Mouse (Mus musculus): Measurements from ENCODE around the gene Pdia5. TPM values are rescaled to one million over a fixed set of nuclear protein-coding genes. Genes with fewer than 3 reads are reported as not detected.

Gene Pdia5
- polyA plus RNA-seq, 1 experiment from 2014 or later: 6.2 TPM

- H3K4me3 ChIP-seq (replicated peaks; ENCODE audit: low read depth, low read length): no peak overlapping the region
- ATAC-seq (ENCODE audit: low FRiP score, low TSS enrichment) (no peak), DNase-seq (no peak)
- H3K36me3 ChIP-seq (ENCODE audit: control insufficient read depth, insufficient read depth, low read length): no peaks in the 10 kb centered on the region
- no peaks in the 10 kb centered on the region for H3K9me3 ChIP-seq (ENCODE audit: control insufficient read depth, low read length)
- H3K27ac ChIP-seq (replicated peaks; ENCODE audit: low read depth, low read length): no peak overlapping the region
- H3K27me3 ChIP-seq (ENCODE audit: control insufficient read depth, insufficient read depth, low read length): no peaks in the 10 kb centered on the region
- H3K9ac ChIP-seq (replicated peaks; ENCODE audit: low read length): no peak overlapping the region
- H3K4me1 ChIP-seq (ENCODE audit: control insufficient read depth, insufficient read depth, low read length): no peaks in the 10 kb centered on the region
- H3K4me2 ChIP-seq (ENCODE audit: low read length): no peak overlapping the region
- WGBS: 96% methylated on average over 4 of the region's 4 CpGs
Measured at GRCm38 (mm10) chr16:35442026-35442415, 48.7 kb downstream of the Pdia5 start.

- Histone ChIP-seq H3K36me3 (ENCODE audit: control insufficient read depth, insufficient read depth, low read length) (no peaks in the 10 kb centered on the region), H3K4me1 (ENCODE audit: control insufficient read depth, insufficient read depth, low read length) (no peaks in the 10 kb centered on the region), H3K27ac (replicated peaks; ENCODE audit: low read depth, low read length) (no peak overlapping the region), H3K27me3 (ENCODE audit: control insufficient read depth, insufficient read depth, low read length) (no peaks in the 10 kb centered on the region), H3K9me3 (ENCODE audit: control insufficient read depth, low read length) (no peaks in the 10 kb centered on the region), H3K4me3 (replicated peaks; ENCODE audit: low read depth, low read length) (no peak overlapping the region), H3K9ac (replicated peaks; ENCODE audit: low read length) (no peak overlapping the region), H3K4me2 (ENCODE audit: low read length) (no peak overlapping the region)
- WGBS: 89% methylated on average over 9 of the region's 9 CpGs
- no peak for DNase-seq
- ATAC-seq (ENCODE audit: low FRiP score, low TSS enrichment): no peak
Measured at GRCm38 (mm10) chr16:35441346-35442025, 49.2 kb downstream of the Pdia5 start.

DNA sequence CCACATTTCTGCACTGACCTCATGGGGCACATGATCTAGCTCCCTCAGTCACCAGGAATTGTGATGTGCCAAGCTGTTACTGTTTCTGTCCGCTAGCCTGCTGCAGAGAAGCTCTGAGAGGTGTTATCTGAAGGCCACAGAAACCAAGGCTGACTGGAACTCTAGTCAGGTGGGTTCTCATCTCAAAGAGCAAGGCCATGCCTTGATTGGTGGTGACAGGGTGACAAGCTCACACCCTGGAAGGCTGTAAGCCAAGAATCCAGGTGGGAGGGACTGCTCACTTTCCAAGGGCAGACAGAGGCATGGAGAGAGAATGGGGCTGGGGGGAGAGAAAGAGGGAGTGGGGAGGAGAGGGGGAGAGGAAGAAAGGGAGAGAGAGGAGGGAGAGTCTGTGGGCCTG is 51.6 kb downstream of the Pdia5 start:
- Histone ChIP-seq H3K4me3 (replicated peaks; ENCODE audit: low read depth, low read length) (no peak overlapping the region), H3K9ac (replicated peaks; ENCODE audit: low read length) (no peak overlapping the region), H3K4me1 (ENCODE audit: control insufficient read depth, insufficient read depth, low read length) (no peaks in the 10 kb centered on the region), H3K9me3 (ENCODE audit: control insufficient read depth, low read length) (no peaks in the 10 kb centered on the region), H3K27me3 (ENCODE audit: control insufficient read depth, insufficient read depth, low read length) (no peaks in the 10 kb centered on the region), H3K36me3 (ENCODE audit: control insufficient read depth, insufficient read depth, low read length) (no peaks in the 10 kb centered on the region), H3K27ac (replicated peaks; ENCODE audit: low read depth, low read length) (no peak overlapping the region), H3K4me2 (ENCODE audit: low read length) (no peak overlapping the region)
- 91% methylated on average over 1 of the region's 1 CpGs for WGBS
- ATAC-seq (ENCODE audit: low FRiP score, low TSS enrichment): no peak
- DNase-seq: no peak

DNA sequence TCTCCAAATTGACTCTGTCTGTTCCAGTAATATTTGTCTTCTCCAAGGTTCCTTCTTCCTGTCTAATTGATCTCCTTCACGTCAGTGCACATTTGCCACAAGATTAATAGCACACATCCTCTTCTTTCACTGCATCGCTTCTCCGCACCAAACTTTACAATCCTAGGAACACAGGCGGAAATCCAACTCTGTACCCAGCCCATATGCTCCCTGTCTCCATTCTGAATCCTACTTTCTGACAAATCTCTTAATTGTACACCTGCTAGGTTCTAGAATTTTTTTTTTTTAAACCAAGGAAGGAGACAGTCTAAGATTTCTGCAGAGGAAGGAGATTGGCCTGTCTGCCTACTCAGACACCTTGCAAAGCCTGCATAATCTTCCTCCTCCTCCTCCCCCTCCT is 59.1 kb downstream of the Pdia5 start:
- no peaks in the 10 kb centered on the region for H3K9me3 ChIP-seq (ENCODE audit: control insufficient read depth, low read length)
- H3K4me2 ChIP-seq (ENCODE audit: low read length): no peak overlapping the region
- no peak for ATAC-seq (ENCODE audit: low FRiP score, low TSS enrichment)
- no peak for DNase-seq
- H3K27me3 ChIP-seq (ENCODE audit: control insufficient read depth, insufficient read depth, low read length): no peaks in the 10 kb centered on the region
- WGBS: 94% methylated on average over 4 of the region's 4 CpGs
- no peak overlapping the region for H3K4me3 ChIP-seq (replicated peaks; ENCODE audit: low read depth, low read length)
- H3K27ac ChIP-seq (replicated peaks; ENCODE audit: low read depth, low read length): no peak overlapping the region
- H3K4me1 ChIP-seq (ENCODE audit: control insufficient read depth, insufficient read depth, low read length): no peaks in the 10 kb centered on the region
- no peak overlapping the region for H3K9ac ChIP-seq (replicated peaks; ENCODE audit: low read length)
- no peaks in the 10 kb centered on the region for H3K36me3 ChIP-seq (ENCODE audit: control insufficient read depth, insufficient read depth, low read length)

- WGBS: 89% methylated on average over 4 of the region's 4 CpGs
- Histone ChIP-seq H3K36me3 (ENCODE audit: control insufficient read depth, insufficient read depth, low read length) (no peaks in the 10 kb centered on the region), H3K4me2 (ENCODE audit: low read length) (no peak overlapping the region), H3K9me3 (ENCODE audit: control insufficient read depth, low read length) (no peaks in the 10 kb centered on the region), H3K4me3 (replicated peaks; ENCODE audit: low read depth, low read length) (no peak overlapping the region), H3K27me3 (ENCODE audit: control insufficient read depth, insufficient read depth, low read length) (no peaks in the 10 kb centered on the region), H3K27ac (replicated peaks; ENCODE audit: low read depth, low read length) (no peak overlapping the region), H3K9ac (replicated peaks; ENCODE audit: low read length) (no peak overlapping the region), H3K4me1 (ENCODE audit: control insufficient read depth, insufficient read depth, low read length) (peaks cover 4% of the 10 kb centered on the region; the same call in 1 of the 2 replicates)
- ATAC-seq (ENCODE audit: low FRiP score, low TSS enrichment): no peak
- DNase-seq: no peak
Measured at GRCm38 (mm10) chr16:35424926-35425325, 65.7 kb downstream of the Pdia5 start.

DNA sequence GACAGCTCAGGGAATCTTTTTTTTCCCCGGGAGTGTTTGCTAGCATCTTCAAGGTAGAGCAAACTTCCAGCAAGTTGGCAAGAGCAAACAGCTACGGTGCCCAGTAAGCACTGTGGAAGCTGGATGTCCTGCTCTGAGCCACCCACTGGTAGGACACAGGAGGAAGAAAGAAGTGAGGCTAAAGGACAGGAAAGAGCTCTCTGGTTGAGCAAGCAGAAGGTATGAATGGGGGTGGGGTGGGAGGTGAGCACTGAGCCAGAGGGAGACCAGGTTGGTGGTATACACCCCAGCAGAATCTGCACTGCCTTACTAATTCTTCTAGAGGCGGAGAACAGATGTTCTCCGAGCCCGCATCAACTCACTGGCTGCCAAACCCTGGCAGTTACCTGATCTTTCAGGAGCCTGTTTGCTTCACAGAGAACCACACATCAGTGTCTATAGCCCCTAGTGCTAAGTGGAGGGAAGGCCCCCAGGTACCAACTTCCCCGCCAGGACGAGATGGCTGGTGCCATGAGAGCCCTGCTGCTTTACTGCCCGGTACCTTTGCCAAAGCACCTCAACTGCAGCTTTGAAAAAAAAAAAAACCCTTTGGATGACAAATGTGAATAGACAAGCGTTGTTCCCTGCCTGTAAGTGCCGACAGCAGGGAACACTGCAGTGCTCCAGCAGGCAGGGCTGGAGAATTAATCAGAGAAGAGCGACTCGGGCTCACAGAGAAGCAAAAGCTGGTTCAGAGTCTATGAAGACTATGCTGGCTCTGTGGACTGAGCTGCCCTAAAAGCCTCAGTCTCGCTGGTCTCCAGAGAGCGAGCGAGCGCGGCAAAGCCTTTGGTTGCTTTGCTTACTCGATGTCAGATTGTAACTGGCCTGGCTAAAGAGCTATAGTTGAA is 67.2 kb downstream of the Pdia5 start:
- Histone ChIP-seq H3K4me2 (ENCODE audit: low read length) (peak overlapping the region; percentile 28), H3K9me3 (ENCODE audit: control insufficient read depth, low read length) (no peaks in the 10 kb centered on the region), H3K9ac (replicated peaks; ENCODE audit: low read length) (0 out of 2 replicates have a peak overlapping the region, but pooled peaks have one; percentile 14), H3K27ac (replicated peaks; ENCODE audit: low read depth, low read length) (no peak overlapping the region), H3K27me3 (ENCODE audit: control insufficient read depth, insufficient read depth, low read length) (no peaks in the 10 kb centered on the region), H3K4me3 (replicated peaks; ENCODE audit: low read depth, low read length) (no peak overlapping the region), H3K36me3 (ENCODE audit: control insufficient read depth, insufficient read depth, low read length) (no peaks in the 10 kb centered on the region), H3K4me1 (ENCODE audit: control insufficient read depth, insufficient read depth, low read length) (peaks cover 4% of the 10 kb centered on the region; the same call in 1 of the 2 replicates)
- whole genome bisulfite sequencing: 21% methylated on average over 18 of the region's 18 CpGs
- ATAC-seq (ENCODE audit: low FRiP score, low TSS enrichment) (peak; percentile 46; the same call in 1 of the 2 replicates), DNase-seq (peak; percentile 72)

- DNase-seq (no peak), ATAC-seq (ENCODE audit: low FRiP score, low TSS enrichment) (no peak)
- H3K4me3 ChIP-seq (replicated peaks; ENCODE audit: low read depth, low read length): no peak overlapping the region
- no peak overlapping the region for H3K4me2 ChIP-seq (ENCODE audit: low read length)
- 87% methylated on average over 8 of the region's 8 CpGs for WGBS
- no peaks in the 10 kb centered on the region for H3K27me3 ChIP-seq (ENCODE audit: control insufficient read depth, insufficient read depth, low read length)
- no peak overlapping the region for H3K27ac ChIP-seq (replicated peaks; ENCODE audit: low read depth, low read length)
- H3K4me1 ChIP-seq (ENCODE audit: control insufficient read depth, insufficient read depth, low read length): peaks cover 4% of the 10 kb centered on the region; the same call in 1 of the 2 replicates
- H3K9me3 ChIP-seq (ENCODE audit: control insufficient read depth, low read length): no peaks in the 10 kb centered on the region
- no peak overlapping the region for H3K9ac ChIP-seq (replicated peaks; ENCODE audit: low read length)
- H3K36me3 ChIP-seq (ENCODE audit: control insufficient read depth, insufficient read depth, low read length): no peaks in the 10 kb centered on the region
Measured at GRCm38 (mm10) chr16:35422705-35423104, 68.0 kb downstream of the Pdia5 start.

DNA sequence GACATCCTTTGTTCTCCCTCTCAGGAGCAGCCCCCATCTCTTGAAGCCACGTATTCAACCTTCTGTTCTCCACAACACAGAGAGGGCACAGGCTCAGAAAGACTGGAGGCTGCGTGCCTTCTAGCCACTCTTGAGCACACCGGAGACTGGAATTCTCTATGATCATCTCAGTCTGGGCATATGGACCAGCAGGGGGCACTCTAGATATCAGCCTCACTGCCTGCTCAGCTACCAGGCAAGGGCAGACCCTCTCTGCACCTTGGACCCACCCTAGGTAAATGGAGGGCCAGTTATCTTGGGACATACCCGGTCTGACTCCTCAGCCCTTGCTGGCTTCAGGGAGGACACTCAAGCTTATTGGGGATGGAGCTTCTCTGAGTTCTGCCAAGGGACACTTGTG is 68.5 kb downstream of the Pdia5 start:
- 67% methylated on average over 4 of the region's 4 CpGs for WGBS
- DNase-seq (peak; percentile 65), ATAC-seq (ENCODE audit: low FRiP score, low TSS enrichment) (no peak)
- Histone ChIP-seq H3K27me3 (ENCODE audit: control insufficient read depth, insufficient read depth, low read length) (no peaks in the 10 kb centered on the region), H3K9ac (replicated peaks; ENCODE audit: low read length) (no peak overlapping the region), H3K27ac (replicated peaks; ENCODE audit: low read depth, low read length) (no peak overlapping the region), H3K36me3 (ENCODE audit: control insufficient read depth, insufficient read depth, low read length) (no peaks in the 10 kb centered on the region), H3K4me3 (replicated peaks; ENCODE audit: low read depth, low read length) (no peak overlapping the region), H3K4me2 (ENCODE audit: low read length) (no peak overlapping the region), H3K9me3 (ENCODE audit: control insufficient read depth, low read length) (no peaks in the 10 kb centered on the region), H3K4me1 (ENCODE audit: control insufficient read depth, insufficient read depth, low read length) (peaks cover 4% of the 10 kb centered on the region; the same call in 1 of the 2 replicates)
